Mouse (Mus musculus) intestine, postnatal 0 days (tissue): ENCODE measurements around the gene Cyp4f16. TPM values are rescaled to one million over a fixed set of nuclear protein-coding genes. Genes with fewer than 3 reads are reported as not detected.
"Not testable (repeated sequence)": the region's sequence is repeated elsewhere in the genome, so short reads cannot be mapped to it uniquely, and the experiment has no call there.

Source experiments
- ATAC-seq: fragments of 200-750 bp; cut with Nextera tagmentation; 2 replicates; pipeline ENCODE4 v1.8.0; 2017; ENCODE audit warnings: mild to moderate bottlenecking, moderate TSS enrichment, moderate library complexity
- H3K27ac ChIP-seq: fragments of 300-500 bp; sonication (generic); 2 replicates; pipeline ENCODE4 v1.5.1; 2014; ENCODE audit warnings: mild to moderate bottlenecking, low read depth, low read length, moderate library complexity
- H3K27me3 ChIP-seq: fragments of 300-500 bp; sonication (generic); replicated peaks from 2 replicates; pipeline ENCODE4 v1.6.1; 2014; ENCODE audit warnings: low read length, mixed read lengths; ENCODE audit not compliant: control insufficient read depth, insufficient read depth
- H3K36me3 ChIP-seq: fragments of 300-500 bp; sonication (generic); 2 replicates; pipeline ENCODE4 v1.6.1; 2014; ENCODE audit warnings: mild to moderate bottlenecking, moderate library complexity; ENCODE audit not compliant: control insufficient read depth, insufficient read depth
- H3K4me1 ChIP-seq: fragments of 300-500 bp; sonication (generic); replicated peaks from 2 replicates; pipeline ENCODE4 v1.6.1; 2014; ENCODE audit warnings: antibody characterized with exemption, low read length, mixed read lengths; ENCODE audit not compliant: control insufficient read depth, insufficient read depth
- H3K4me2 ChIP-seq: fragments of 300-500 bp; sonication (generic); replicated peaks from 2 replicates; pipeline ENCODE4 v1.6.1; 2014; ENCODE audit warnings: low read depth, mild to moderate bottlenecking, moderate library complexity
- H3K4me3 ChIP-seq: fragments of 300-500 bp; sonication (generic); 2 replicates; pipeline ENCODE4 v1.5.1; 2014; ENCODE audit warnings: low read depth, low read length
- H3K9ac ChIP-seq: fragments of 300-500 bp; sonication (generic); 2 replicates; pipeline ENCODE4 v1.6.1; 2014; ENCODE audit warnings: mild to moderate bottlenecking, low read depth, low read length
- H3K9me3 ChIP-seq: fragments of 300-500 bp; sonication (generic); 2 replicates; pipeline ENCODE4 v1.6.1; 2016; ENCODE audit warnings: mixed run types; ENCODE audit not compliant: control insufficient read depth
- CTCF ChIP-seq: sonication (generic); IDR thresholded peaks from 2 replicates; pipeline ENCODE4 v1.5.1; 2016; ENCODE audit warnings: low read depth, mild to moderate bottlenecking, control low read depth, antibody characterized with exemption, moderate library complexity
- WGBS: fragments of 180-500 bp; shearing (Covaris S2); extraction: QIAGEN DNeasy Blood & Tissue Kit; methylation state at CpG from one replicate; pipeline ENCODE4 v1.1.7; 2014; 5-methylcytosine and 5-hydroxymethylcytosine counted together
- polyA plus RNA-seq: library from polyadenylated mRNA; unstranded; fragments of >200 nt; fragmentation: Nextera tagmentation; extraction: Ambion mirVana; gene quantifications from 2 replicates; pipeline ENCODE4 v1.2.1, GENCODE M21; 2015

Cyp4f16 gene
- polyA plus RNA-seq, 1 experiment from 2014 or later, result 95.4 TPM

- Histone ChIP-seq H3K27ac (no peak overlapping the region), H3K4me3 (peak overlapping the region; percentile 44), H3K4me2 (peak overlapping the region; percentile 65), H3K4me1 (no peaks in the 10 kb centered on the region), H3K9ac (peak overlapping the region; percentile 31; the same call in 1 of the 2 replicates), H3K27me3 (no peaks in the 10 kb centered on the region), H3K36me3 (no peaks in the 10 kb centered on the region), H3K9me3 (no peaks in the 10 kb centered on the region)
- no peak for ATAC-seq
- WGBS, result 49% methylated on average over 5 of the region's 5 CpGs
- no peak for TF ChIP-seq CTCF
These were observed 501 bp downstream of the Cyp4f16 start for GRCm38 (mm10) chr17:32536867-32537250.

GRCm38 (mm10) chr17:32544792-32545191 is 8.4 kb downstream of the Cyp4f16 start:
- not testable (repeated sequence) for H3K4me2 ChIP-seq, H3K9me3 ChIP-seq, H3K27me3 ChIP-seq, H3K9ac ChIP-seq, H3K4me1 ChIP-seq, ATAC-seq, H3K27ac ChIP-seq, H3K4me3 ChIP-seq
- WGBS, result 86% methylated on average over 5 of the region's 5 CpGs
- peaks cover 29% of the 10 kb centered on the region; the same call in 1 of the 2 replicates for H3K36me3 ChIP-seq

- Histone ChIP-seq H3K27ac (0 out of 2 replicates have a peak overlapping the region, but pooled peaks have one; percentile 21), H3K4me2 (peak overlapping the region; percentile 66), H3K4me3 (peak overlapping the region; percentile 23; the same call in 1 of the 2 replicates)
- H3K4me1 ChIP-seq, H3K27me3 ChIP-seq, H3K36me3 ChIP-seq, H3K9me3 ChIP-seq, H3K9ac ChIP-seq, ATAC-seq: not testable (repeated sequence)
- WGBS, result 89% methylated on average over 3 of the region's 3 CpGs
These were observed 14.0 kb downstream of the Cyp4f16 start for GRCm38 (mm10) chr17:32550377-32550776.

- H3K9me3 ChIP-seq, result no peaks in the 10 kb centered on the region
- H3K36me3 ChIP-seq, result no peaks in the 10 kb centered on the region
- H3K9ac ChIP-seq, result no peak overlapping the region
- peak; percentile 95 for ATAC-seq
- peak overlapping the region; percentile 23; the same call in 1 of the 2 replicates for H3K4me3 ChIP-seq
- H3K4me2 ChIP-seq, result peak overlapping the region; percentile 66
- H3K27me3 ChIP-seq, result no peaks in the 10 kb centered on the region
- H3K27ac ChIP-seq, result 0 out of 2 replicates have a peak overlapping the region, but pooled peaks have one; percentile 21
- peak; percentile 91 for TF ChIP-seq CTCF
- 12% methylated on average over 20 of the region's 20 CpGs for WGBS
- H3K4me1 ChIP-seq, result no peaks in the 10 kb centered on the region
These were observed 14.8 kb downstream of the Cyp4f16 start for GRCm38 (mm10) chr17:32550900-32551770.

- not testable (repeated sequence) for H3K4me2 ChIP-seq, H3K9me3 ChIP-seq, H3K36me3 ChIP-seq, H3K27ac ChIP-seq, H3K9ac ChIP-seq, ATAC-seq, H3K27me3 ChIP-seq, H3K4me1 ChIP-seq, H3K4me3 ChIP-seq
- WGBS, result 58% methylated on average over 1 of the region's 1 CpGs
These were observed 16.7 kb downstream of the Cyp4f16 start for GRCm38 (mm10) chr17:32553016-32553415.

- H3K9ac ChIP-seq, H3K9me3 ChIP-seq, H3K27me3 ChIP-seq, H3K36me3 ChIP-seq, H3K4me1 ChIP-seq, H3K4me3 ChIP-seq, ATAC-seq, H3K4me2 ChIP-seq, H3K27ac ChIP-seq: not testable (repeated sequence)
- WGBS, result 72% methylated on average over 9 of the region's 9 CpGs
These were observed 18.0 kb downstream of the Cyp4f16 start for GRCm38 (mm10) chr17:32554368-32554767.

- not testable (repeated sequence) for H3K9me3 ChIP-seq, ATAC-seq, H3K9ac ChIP-seq, H3K36me3 ChIP-seq, H3K4me2 ChIP-seq, H3K27ac ChIP-seq, H3K27me3 ChIP-seq, H3K4me3 ChIP-seq, H3K4me1 ChIP-seq
- WGBS, result 85% methylated on average over 2 of the region's 2 CpGs
These were observed 26.9 kb downstream of the Cyp4f16 start for GRCm38 (mm10) chr17:32563301-32563700.

GRCm38 (mm10) chr17:32573286-32573685 is 36.9 kb downstream of the Cyp4f16 start:
- H3K4me2 ChIP-seq, H3K27me3 ChIP-seq, H3K9me3 ChIP-seq, H3K4me1 ChIP-seq, H3K27ac ChIP-seq, ATAC-seq, H3K9ac ChIP-seq, H3K36me3 ChIP-seq, H3K4me3 ChIP-seq: not testable (repeated sequence)
- WGBS, result 62% methylated on average over 2 of the region's 2 CpGs
